Mouse (Mus musculus): ENCODE data around the gene Mogs. TPM values are rescaled to one million over a fixed set of nuclear protein-coding genes. Genes with fewer than 3 reads are reported as not detected.

Mogs gene
- total RNA-seq, 2 experiments from 2014 or later: 42.7 to 48.9 TPM

- DNase-seq: peak; percentile 94
These were observed 5.9 kb downstream of the Mogs start, which contains the start of gene Wbp1 for GRCm38 (mm10) chr6:83120930-83121862. TSS of gene Wbp1 (minus strand) at chr6:83121559.

- peak; percentile 34 for DNase-seq
These were observed 6.8 kb downstream of the Mogs start for GRCm38 (mm10) chr6:83121863-83122710.

DNA sequence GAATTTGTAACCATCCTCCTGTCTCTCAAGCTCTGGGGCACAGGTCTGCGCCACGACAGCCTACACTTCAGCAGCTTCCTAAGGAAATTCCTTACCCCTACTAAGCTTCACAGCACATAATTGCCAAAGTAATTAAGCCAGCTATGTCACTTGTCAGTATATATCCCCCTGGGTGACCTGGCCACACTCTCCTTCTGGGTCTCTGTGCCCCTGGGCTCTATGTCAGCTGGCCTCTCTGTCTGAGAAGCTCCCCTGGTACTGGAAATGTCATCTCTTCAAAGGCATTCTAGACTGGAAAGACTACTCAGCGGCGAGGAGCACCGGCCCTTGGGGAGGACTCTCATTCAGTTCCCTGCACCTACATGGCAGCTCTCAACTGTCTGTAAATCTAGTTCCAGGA lies 7.7 kb downstream of the Mogs start:
- no peak for DNase-seq

GRCm38 (mm10) chr6:83124851-83125312 lies 9.6 kb downstream of the Mogs start:
- peak; percentile 93 for DNase-seq

DNA sequence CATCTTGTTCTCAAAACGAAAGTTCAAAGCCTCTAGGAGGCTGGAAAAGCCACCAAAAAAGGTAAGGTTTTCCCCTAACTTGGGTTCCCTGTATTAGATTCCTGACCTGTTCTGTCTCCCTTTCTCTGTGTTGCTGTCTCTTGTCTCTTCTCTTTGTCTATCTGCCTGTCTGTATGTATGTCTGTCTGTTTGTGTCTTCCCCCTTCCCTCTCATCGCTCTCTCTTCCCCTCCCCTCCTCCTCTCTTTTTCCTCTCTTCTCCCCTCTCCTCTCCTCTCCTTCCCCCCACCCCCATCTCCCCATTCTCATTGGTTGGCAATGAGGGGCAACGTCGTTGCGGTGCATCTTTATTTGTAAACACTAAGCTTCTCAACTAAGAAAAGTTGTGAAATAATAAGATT lies 10.0 kb downstream of the Mogs start, which contains the start of gene Ino80b:
Gene Ino80b (minus strand): TSS at position 101 of the 400 bp plus-strand sequence.
- no peak for DNase-seq

DNA sequence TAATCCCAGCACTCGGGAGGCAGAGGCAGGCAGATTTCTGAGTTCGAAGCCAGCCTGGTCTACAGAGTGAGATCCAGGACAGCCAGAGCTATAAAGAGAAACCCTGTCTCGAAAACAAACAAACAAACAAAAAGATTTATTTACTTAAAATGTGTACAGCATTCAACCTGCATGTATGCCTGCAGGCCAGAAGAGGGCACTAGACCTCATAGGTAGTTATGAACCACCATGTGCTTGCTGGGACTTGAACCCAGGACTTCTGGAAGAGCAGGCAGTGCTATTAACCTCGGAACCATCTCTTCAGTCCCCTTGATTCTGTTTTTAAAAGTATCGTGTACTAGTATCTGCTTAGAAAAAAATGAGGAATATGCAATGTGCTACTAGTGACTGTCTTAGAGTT lies 12.1 kb downstream of the Mogs start:
- DNase-seq: no peak

GRCm38 (mm10) chr6:83131469-83132034 lies 16.3 kb downstream of the Mogs start:
- DNase-seq: no peak

- no peak for DNase-seq
These were observed 17.1 kb downstream of the Mogs start for GRCm38 (mm10) chr6:83132176-83132919.

DNA sequence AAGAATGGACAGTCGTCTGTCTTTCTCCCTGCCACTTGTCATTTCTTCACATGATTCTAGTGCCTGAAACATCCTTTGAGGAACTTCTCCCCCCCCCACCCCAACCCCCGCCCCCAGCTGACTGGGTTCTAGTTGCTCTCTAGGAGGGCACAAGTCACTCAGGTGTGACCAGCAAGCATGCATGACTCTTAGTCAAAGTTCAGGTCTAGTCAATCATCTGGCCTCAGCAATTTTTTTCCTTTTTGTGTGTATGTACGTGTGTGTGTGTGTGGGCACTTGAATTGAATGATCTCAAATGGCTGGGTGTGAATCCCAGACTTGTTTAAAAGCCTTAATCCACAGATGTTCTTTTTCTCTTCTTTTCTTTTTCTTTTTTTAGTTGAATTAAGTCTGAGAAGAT lies 18.9 kb downstream of the Mogs start:
- no peak for DNase-seq

DNA sequence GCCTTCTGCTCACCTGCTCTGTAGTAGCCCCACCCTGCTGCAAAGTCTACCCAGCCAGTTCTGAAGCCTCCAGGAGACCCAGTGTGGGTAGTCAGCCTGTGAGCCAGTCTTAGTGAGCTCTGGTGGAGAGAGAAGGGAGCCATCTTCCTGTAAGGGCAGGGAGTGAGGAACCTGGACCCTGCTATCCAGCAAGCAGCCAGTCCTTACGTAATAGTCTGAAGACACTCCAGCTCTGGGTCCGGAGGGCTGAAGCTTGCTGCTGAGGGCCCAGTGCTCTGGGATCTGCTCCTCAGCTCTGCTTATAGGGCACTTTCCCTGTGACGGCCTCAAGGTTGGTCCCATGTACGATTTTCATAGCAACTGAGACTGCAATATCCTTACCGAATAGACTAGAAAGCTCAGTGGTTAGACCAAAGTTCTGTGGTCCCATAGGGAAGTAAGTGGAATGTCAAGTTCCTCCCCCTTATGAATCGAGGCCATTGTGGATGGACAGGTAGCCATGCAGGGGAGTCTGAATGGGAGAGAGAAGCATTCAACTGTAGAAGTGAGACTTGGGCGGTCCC lies 19.7 kb downstream of the Mogs start, which contains the start of gene Rtkn:
Gene Rtkn (plus strand): TSS at position 513 of the 563 bp plus-strand sequence.
- DNase-seq: no peak

DNA sequence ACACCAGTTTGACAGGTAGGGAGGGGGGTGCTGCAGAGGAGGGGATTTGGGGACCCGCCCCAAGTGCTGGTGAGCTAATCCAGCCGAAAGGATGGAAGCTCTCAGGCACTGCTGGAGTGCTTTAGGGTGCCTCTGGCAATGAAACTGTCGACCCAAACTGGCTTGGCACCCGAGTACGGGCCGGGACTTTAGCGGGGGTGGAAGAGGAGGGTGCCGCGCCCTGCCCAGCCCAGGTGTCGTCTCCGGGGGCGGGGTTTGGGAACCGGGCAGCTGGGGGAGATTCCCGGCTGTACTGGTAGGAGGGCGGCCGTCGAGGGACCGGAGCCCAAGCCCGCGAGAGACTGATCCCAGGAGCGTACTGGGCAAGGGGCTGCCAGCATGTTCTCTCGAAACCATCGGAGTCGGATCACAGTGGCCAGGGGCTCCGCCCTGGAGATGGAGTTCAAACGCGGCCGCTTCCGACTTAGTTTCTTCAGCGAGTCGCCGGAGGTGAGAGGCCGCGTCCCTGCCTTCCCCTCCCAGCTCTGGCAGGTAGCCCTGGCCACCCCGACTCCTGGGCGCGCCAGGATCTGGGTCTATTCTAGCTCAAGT lies 20.4 kb downstream of the Mogs start:
- DNase-seq: peak; percentile 68

DNA sequence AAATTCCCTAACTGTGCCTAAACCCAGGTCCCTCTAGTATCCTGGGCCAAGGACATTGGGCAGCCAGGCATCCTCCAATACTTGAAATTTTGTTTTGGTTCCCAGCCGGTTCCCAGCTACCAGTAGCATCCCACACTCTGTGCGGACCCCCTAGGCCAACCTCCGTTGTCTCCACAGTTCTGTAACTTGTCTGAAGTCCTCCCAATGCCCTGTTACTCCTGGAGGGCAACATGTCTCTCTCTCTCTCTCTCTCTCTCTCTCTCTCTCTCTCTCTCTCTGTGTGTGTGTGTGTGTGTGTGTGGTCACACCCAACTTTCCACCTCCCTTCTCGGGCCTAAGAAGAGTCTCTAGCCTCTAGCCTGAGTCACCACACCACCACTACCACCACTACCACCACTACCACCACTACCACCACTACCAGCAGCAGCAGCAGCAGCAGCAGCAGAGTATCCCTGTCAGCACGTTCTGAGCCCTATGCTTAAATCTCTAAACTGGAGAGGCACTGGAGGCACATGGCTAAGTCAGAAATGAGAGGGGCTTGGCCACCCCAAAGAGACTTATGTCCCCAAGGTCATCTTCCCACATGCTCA lies 21.1 kb downstream of the Mogs start:
- DNase-seq: no peak

DNA sequence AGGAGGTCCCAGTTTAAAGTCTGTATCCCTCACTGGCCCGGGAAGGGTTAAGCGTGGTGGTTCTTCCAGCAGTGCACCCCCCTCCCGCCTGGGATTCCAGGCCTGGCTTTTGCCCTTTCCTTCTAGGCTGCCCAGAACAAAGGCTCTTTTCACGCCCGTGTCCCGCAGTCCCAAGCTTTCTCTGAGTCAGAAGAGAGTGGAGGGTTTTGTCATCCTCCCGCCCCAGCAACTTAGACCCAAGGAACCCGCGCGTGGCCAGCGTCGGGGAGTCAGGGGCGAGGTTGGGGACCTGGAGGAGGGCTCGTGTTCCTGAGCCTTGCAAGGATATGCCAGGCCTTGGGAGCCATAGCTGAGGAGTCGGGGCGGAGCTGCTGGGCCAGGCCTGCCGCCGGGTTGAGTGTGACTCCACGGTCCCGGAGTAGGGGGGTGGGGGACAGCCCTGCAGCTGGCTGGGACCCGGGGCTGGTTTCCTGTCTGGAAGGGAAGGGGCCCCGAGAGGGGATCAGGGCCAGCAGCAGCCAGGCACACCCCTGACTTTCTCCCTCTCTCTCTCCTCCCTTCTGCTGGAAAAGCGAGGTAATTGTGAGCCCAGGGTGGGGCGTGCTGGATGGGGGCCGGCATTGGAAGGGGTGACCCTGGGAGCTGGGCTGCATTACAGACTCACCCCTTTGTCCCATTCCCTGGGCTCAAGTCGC lies 21.7 kb downstream of the Mogs start:
- DNase-seq: peak; percentile 80

DNA sequence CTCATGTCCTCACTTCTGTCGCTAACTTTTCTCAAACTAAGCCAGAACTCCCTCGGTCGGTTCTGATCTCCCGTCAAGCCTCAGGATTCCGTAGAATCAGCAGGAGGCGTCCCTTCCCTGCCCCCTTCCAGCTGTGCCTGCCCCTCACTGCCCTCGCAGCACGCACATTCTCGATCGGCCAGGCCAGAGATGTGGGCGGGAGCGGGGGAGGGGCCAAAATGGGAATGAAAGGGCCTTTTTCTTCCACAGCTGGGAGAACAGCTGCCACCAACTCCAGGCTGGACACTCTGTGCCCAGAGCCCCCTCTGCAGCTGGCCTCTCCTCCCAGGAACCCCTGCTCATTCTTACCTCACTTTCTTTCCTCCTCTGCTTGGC lies 22.3 kb downstream of the Mogs start:
- peak; percentile 95 for DNase-seq

DNA sequence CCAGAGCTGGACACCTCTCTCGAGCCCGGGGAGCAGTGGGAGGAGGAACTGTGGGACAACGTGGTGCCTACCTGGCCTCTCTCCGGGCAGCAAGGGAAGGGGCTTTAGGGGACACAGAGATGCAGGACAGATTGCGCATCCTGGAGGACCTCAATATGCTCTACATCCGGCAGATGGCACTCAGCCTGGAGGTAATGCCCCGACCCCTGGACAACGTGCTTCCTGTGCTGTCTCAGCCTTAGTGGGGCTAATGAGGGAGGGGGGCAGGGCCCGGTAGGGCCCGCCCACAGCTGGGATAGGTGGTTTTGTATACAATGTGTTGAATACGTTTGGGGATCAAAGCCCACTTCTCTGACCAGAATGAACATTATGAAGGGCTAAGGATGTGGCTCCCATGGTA lies 22.8 kb downstream of the Mogs start:
- peak; percentile 48 for DNase-seq

GRCm38 (mm10) chr6:83140044-83140443 lies 24.7 kb downstream of the Mogs start:
- DNase-seq: no peak

DNA sequence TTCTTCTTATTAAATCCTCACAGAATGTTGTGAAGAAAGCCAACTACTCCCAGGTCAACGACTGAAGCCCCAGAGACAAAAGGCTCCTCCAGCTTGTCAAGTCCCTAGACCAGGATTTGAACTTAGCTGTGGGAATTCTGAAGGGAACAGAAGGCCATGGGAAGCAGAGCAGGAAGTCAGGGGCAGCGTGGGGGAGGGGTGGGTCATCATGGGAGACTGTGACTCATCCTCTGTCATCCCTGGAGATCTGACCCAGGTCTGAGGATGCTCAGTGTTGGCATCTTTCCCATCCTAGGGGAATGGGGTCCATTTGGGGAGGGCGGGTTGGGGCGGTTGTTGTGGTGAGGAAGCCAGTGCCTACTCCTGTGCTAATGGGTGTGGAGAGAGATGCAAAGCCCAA lies 26.3 kb downstream of the Mogs start:
- no peak for DNase-seq

GRCm38 (mm10) chr6:83142211-83142731 lies 27.0 kb downstream of the Mogs start:
- peak; percentile 47 for DNase-seq

DNA sequence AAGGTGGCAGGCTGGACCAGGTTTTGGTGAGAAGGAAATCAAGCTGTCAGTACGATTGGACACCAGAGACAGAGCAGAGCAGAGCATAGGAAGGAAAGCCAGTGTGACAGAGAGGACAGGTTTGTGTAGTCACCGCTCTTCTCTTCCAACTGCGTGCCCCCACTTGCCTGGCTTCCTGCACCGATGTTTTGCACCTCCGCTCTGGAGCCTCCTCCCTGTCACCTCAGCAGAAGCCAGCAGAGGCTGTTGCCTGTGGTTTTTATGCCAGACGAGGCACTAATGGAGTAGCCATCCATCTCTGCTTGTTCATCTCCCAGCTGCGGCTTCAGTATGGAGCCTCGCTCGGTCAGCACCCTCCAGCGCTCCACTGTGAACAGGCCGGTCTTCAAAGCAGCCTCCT lies 27.6 kb downstream of the Mogs start:
- DNase-seq: no peak

GRCm38 (mm10) chr6:83145209-83145608 lies 29.9 kb downstream of the Mogs start:
- no peak for DNase-seq
